Mouse (Mus musculus) ES-E14 (cell line): ENCODE measurements around the gene Vegfd. TPM values are rescaled to one million over a fixed set of nuclear protein-coding genes. Genes with fewer than 3 reads are reported as not detected.

Experiments
- DNase-seq: peaks from one replicate; pipeline ENCODE4 v3.0.0-alpha.2; 2013; ENCODE audit warnings: low read depth, low spot score
- H3K27ac ChIP-seq: 2 replicates; pipeline ENCODE4 v1.5.1; 2012; ENCODE audit warnings: low read depth, mild to moderate bottlenecking, low read length, moderate library complexity, mixed read lengths; ENCODE audit not compliant: poor library complexity, insufficient read depth, severe bottlenecking
- H3K36me3 ChIP-seq: 2 replicates; pipeline ENCODE4 v1.6.1; 2012; ENCODE audit warnings: mild to moderate bottlenecking, low read length, moderate library complexity, mixed read lengths; ENCODE audit not compliant: control insufficient read depth, poor library complexity, insufficient read depth, severe bottlenecking
- H3K4me1 ChIP-seq, 2 experiments: fragments of 150-350 bp in 1 of 2; sonication (generic) in 1 of 2; 2 replicates each; pipeline ENCODE4 v1.6.1; 2012; ENCODE audit warnings: low read length in 2 of 2, mild to moderate bottlenecking in 1 of 2, mixed read lengths in 1 of 2; ENCODE audit not compliant: control insufficient read depth in 2 of 2, insufficient read depth in 2 of 2, poor library complexity in 1 of 2
- H3K4me3 ChIP-seq, 2 experiments: fragments of 150-350 bp in 1 of 2; sonication (generic) in 1 of 2; 2 replicates each; pipeline ENCODE4 v1.5.1; 2012; ENCODE audit warnings: low read length in 2 of 2, low read depth in 1 of 2, mild to moderate bottlenecking in 1 of 2, mixed read lengths in 1 of 2; ENCODE audit not compliant: insufficient read depth in 1 of 2, poor library complexity in 1 of 2, severe bottlenecking in 1 of 2
- H3K9ac ChIP-seq: 2 replicates; pipeline ENCODE4 v1.6.1; 2012; ENCODE audit warnings: low read depth, mild to moderate bottlenecking, low read length, mixed read lengths; ENCODE audit not compliant: poor library complexity, insufficient read depth, severe bottlenecking
- H3K9me3 ChIP-seq: fragments of 150-350 bp; sonication (generic); 2 replicates; pipeline ENCODE4 v1.6.1; 2012; ENCODE audit warnings: low read depth, mild to moderate bottlenecking, low read length; ENCODE audit not compliant: control insufficient read depth, insufficient read depth
- CHD2 ChIP-seq: IDR thresholded peaks from 2 replicates; pipeline ENCODE4 v1.6.1; 2014; ENCODE audit warnings: mild to moderate bottlenecking, low read depth, low read length, inconsistent platforms
- HCFC1 ChIP-seq: IDR thresholded peaks from 2 replicates; pipeline ENCODE4 v1.6.1; 2012; ENCODE audit warnings: low read length, inconsistent platforms, borderline replicate concordance; ENCODE audit not compliant: insufficient read depth
- MAFK ChIP-seq: IDR thresholded peaks from 2 replicates; pipeline ENCODE4 v1.6.1; 2014; ENCODE audit warnings: mild to moderate bottlenecking, low read depth, low read length, inconsistent platforms; ENCODE audit not compliant: insufficient read depth
- ZC3H11A ChIP-seq: IDR thresholded peaks from 2 replicates; pipeline ENCODE4 v1.6.1; 2012; ENCODE audit warnings: low read depth, mild to moderate bottlenecking, inconsistent platforms, low read length, borderline replicate concordance
- ZNF384 ChIP-seq: IDR thresholded peaks from 2 replicates; pipeline ENCODE4 v1.6.1; 2012; ENCODE audit warnings: low read depth, low read length, inconsistent platforms
- in situ Hi-C, 2 experiments: fragments of 600-800 bp; cut with MboI; formaldehyde crosslinking; loops; one replicate each; pipeline ENCODE4 v1.15.1; 2025; ENCODE audit warnings: low sequenced_read_pairs in 2 of 2, inconsistent platforms in 1 of 2; ENCODE audit not compliant: unreplicated experiment in 2 of 2
- total RNA-seq: library from RNA; depleted of rRNA; stranded (reverse); fragments of 300-350 nt; gene quantifications from 2 replicates; pipeline ENCODE4 v1.2.3, GENCODE M21; 2012

The Vegfd gene
- total RNA-seq, 1 experiment = 0.76 TPM

GRCm38 (mm10) chrX:164420518-164420917 is 47.3 kb downstream of the Vegfd start:
- no peak for TF ChIP-seq MAFK
- TF ChIP-seq ZNF384 = no peak
- TF ChIP-seq ZC3H11A = no peak
- no peak for TF ChIP-seq CHD2
- TF ChIP-seq HCFC1 = no peak
- Histone ChIP-seq H3K27ac (no peak overlapping the region), H3K9ac (peak overlapping the region; percentile 38), H3K4me1 (no peaks in the 10 kb centered on the region), H3K36me3 (peaks cover 6% of the 10 kb centered on the region), H3K9me3 (no peaks in the 10 kb centered on the region), H3K4me3 (peak overlapping the region; percentile 84 to 89)
- in situ Hi-C loops = no loop called here
- no peak for DNase-seq

GRCm38 (mm10) chrX:164424821-164425220 is 51.6 kb downstream of the Vegfd start:
- H3K36me3 ChIP-seq = peaks cover 6% of the 10 kb centered on the region
- no peaks in the 10 kb centered on the region for H3K9me3 ChIP-seq
- no peak overlapping the region for H3K4me3 ChIP-seq
- H3K4me1 ChIP-seq = no peaks in the 10 kb centered on the region
- in situ Hi-C loops = no loop called here
- no peak overlapping the region for H3K9ac ChIP-seq
- TF ChIP-seq ZNF384 (no peak), MAFK (no peak), ZC3H11A (no peak), CHD2 (no peak), HCFC1 (no peak)
- H3K27ac ChIP-seq = no peak overlapping the region
- DNase-seq = no peak

GRCm38 (mm10) chrX:164427295-164427694 is 54.1 kb downstream of the Vegfd start:
- in situ Hi-C loops = no loop called here
- DNase-seq = no peak
- Histone ChIP-seq H3K4me1 (no peaks in the 10 kb centered on the region), H3K27ac (no peak overlapping the region), H3K36me3 (peaks cover 9% of the 10 kb centered on the region), H3K9ac (no peak overlapping the region), H3K4me3 (no peak overlapping the region), H3K9me3 (no peaks in the 10 kb centered on the region)
- TF ChIP-seq MAFK (no peak), CHD2 (no peak), ZNF384 (no peak), ZC3H11A (no peak), HCFC1 (no peak)

GRCm38 (mm10) chrX:164428224-164428623 is 55.0 kb downstream of the Vegfd start:
- no peaks in the 10 kb centered on the region for H3K4me1 ChIP-seq
- H3K9ac ChIP-seq = no peak overlapping the region
- H3K4me3 ChIP-seq = no peak overlapping the region
- H3K9me3 ChIP-seq = no peaks in the 10 kb centered on the region
- peaks cover 3% of the 10 kb centered on the region; the same call in 1 of the 2 replicates for H3K36me3 ChIP-seq
- no peak for DNase-seq
- no peak overlapping the region for H3K27ac ChIP-seq
- in situ Hi-C loops = no loop called here
- TF ChIP-seq CHD2 (no peak), ZNF384 (no peak), HCFC1 (no peak), ZC3H11A (no peak), MAFK (no peak)

- no peak overlapping the region for H3K27ac ChIP-seq
- H3K9ac ChIP-seq = no peak overlapping the region
- H3K4me1 ChIP-seq = no peaks in the 10 kb centered on the region
- TF ChIP-seq MAFK (no peak), ZNF384 (no peak), HCFC1 (no peak), ZC3H11A (no peak), CHD2 (no peak)
- in situ Hi-C loops = no loop called here
- peaks cover 3% of the 10 kb centered on the region; the same call in 1 of the 2 replicates for H3K36me3 ChIP-seq
- H3K9me3 ChIP-seq = no peaks in the 10 kb centered on the region
- DNase-seq = no peak
- no peak overlapping the region for H3K4me3 ChIP-seq
Observed at GRCm38 (mm10) chrX:164430621-164431020, 57.4 kb downstream of the Vegfd start.
